Mouse (Mus musculus): ENCODE data around the gene Cmtm1.
"Not testable (repeated sequence)": the region's sequence is repeated elsewhere in the genome, so short reads cannot be mapped to it uniquely, and the experiment has no call there.

The Cmtm1 gene

DNA sequence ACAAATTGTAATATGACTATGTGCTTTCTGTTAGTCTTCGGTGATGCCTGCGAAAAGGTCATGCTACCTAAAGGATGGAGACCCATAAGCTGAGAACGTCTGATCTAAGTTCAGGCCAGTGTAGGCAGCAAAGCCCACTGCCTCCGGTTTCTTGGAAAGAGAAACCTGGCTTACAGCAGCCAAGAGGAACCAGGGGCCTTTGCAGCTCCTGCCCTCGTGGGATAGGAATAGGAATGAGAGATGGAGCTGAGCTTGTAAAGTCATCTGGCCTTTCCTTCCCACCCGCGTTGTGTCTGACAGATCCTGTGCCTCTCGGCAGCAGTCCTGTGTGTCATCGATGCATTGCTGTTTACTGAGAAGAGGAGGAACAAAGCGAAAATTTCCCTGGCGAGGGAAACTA is 11.3 kb upstream of the Cmtm1 start, which contains the start of gene Gm11020:
Gene Gm11020 (plus strand): TSS at position 301 of the 400 bp plus-strand sequence.
- DNase-seq (ENCODE audit: low read depth): not testable (repeated sequence)

DNA sequence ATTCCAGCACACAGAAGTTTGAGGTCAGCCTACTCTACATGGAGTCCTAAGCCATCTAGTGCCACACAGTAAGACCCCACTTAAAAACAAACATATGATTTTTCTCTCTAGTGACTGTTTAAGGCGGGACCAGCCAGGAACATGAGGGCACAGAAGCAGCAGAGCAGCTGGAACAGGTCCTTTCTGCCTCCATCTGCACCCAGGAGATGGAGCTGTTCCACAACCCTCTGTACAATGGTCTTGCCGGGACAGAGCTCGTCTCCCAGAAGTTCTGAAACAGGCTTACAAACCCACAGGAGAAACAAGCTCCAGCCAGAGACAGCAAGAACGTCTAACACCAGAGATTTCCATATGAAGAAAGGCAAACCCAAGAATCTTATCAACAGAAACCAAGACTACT is 3.4 kb upstream of the Cmtm1 start:
- DNase-seq (ENCODE audit: low read depth): no peak

DNA sequence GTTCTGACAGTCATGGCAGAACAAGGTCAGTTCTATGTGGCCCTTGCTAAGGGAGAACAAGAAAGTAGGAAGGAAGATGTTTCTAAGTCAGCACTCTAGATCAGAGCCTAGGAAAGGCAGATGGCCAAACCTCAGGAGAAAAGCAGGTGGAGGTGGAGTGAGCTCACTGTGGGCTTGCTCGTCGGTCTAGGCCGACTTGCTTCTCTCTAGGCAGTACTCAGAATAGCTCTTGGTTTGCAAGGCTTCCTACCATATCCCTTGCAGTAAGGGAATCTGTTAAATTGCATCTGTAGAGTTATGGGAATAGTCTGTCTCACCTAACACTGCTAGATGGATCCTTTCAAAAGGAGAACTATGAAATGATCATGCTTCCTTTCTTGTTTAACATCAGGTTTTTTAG is 2.1 kb upstream of the Cmtm1 start:
- not testable (repeated sequence) for DNase-seq (ENCODE audit: low read depth)

DNA sequence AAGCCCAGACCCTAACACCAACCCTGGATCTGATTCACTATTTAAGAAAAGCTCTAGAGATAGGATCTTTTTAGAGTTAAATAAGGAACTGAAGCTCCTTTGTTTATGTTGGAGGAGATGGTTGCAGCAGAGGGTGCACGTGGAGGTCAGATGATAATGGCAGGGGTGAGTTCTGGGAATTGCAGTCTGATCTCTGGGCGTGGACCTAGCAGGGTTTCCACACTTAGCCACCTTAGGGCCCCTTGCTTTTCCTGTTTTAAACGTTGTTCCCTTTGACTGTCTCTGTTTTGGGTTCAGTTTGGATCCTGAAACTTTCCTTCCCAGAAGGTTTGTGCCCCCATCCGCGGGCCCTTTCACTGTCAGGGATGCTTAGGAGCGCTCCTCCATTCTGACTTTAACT is 1.6 kb downstream of the Cmtm1 start:
- DNase-seq (ENCODE audit: low read depth): not testable (repeated sequence)

DNA sequence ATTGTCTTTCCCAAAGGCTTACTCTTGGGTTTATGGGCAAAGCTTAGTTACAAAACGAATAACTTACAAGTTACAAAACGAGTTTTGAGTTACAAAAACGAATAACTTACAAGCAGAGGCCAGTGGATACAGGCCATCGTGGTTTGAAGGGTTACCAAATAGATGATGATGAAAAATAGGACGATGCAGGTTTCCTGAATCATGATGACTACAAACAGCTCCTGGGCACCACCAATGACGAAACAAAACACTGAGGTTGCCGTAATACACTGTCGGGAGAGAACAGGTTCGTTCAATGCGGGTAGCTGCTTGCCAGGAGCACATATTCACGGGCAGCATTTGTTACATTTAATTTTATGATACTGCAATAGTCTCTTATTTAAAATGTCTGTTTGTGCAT is 5.0 kb downstream of the Cmtm1 start:
- no peak for DNase-seq (ENCODE audit: low read depth)

DNA sequence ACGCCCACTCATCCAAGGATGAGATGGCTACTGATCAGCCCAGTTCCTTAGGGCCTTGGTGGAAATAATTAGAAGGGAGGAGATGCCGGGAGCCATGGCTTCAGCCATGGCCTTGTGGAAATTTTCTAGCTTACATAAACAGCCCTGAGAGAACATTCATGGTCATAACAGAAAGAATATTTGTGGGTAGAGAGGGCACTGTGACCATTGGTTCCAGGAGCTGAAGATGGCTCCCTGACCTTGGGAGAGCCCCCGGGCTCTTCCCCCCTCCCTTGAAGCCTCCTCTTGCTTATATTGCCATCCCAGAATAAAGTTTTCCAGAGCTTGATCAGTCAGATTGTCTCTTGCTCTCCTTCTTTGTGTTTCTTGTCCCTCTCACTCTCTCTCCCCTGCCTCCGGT is 7.4 kb downstream of the Cmtm1 start:
- DNase-seq (ENCODE audit: low read depth): not testable (repeated sequence)

DNA sequence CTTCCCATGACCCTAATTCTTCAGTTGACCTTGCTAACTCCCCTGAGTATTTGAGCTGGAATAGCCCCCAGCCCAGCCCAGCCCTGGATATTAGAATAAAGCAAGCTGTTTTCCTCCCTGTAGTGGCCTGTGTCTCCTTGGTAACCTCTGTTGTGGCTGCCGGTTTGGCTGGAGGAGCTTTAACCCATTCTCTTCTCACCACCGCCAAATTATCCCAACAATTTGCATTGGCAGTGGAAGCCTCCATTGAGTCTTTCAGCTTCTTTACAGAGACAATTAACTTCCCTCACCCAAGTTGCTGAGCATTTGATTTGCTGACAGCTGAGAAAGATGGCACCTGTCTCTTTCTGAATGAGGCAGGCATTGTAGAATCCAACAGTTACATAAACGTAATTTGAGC is 8.4 kb downstream of the Cmtm1 start:
- DNase-seq (ENCODE audit: low read depth): not testable (repeated sequence)

DNA sequence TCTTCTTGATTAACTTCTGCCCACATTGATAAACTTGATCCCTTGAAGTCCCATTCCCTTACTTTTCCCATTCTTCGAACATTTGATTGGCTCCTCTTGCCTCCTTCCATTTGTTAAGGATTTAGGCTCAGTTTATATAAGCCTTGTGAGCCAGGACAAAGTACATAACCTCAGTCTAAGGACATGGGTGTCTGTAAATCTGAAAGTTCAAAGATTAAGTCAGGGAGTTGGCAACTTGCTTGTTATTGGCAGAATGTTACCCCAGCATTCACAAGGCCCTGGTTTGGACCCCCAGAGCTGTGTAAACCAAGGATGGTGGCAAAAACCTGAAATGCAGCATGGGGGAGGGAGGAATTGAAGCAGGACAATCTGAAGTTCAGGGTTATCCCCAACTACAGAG is 15.5 kb downstream of the Cmtm1 start:
- DNase-seq (ENCODE audit: low read depth): no peak

DNA sequence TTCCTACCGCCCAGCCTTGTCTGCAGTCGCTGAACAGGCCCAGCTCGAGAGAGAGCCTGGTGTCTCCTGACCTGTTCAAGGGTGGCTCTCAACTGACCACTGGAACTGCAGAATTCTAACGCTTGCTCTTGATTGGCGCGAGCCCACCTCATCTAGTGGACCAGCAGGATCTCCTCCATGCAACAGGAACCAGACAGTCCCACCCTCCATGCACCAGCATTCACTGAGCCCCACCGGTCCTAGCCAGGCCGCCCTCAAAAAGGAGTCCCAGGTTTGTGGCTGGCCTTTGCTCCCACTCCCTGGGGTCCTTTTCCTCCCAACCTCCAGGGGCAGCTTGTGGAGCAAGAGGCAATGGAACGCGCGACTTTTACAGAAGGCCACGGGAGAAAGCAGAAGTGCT is 16.9 kb downstream of the Cmtm1 start, which contains the start of gene Cmtm2a:
Gene Cmtm2a (minus strand): TSS at position 101 of the 400 bp plus-strand sequence.
- not testable (repeated sequence) for DNase-seq (ENCODE audit: low read depth)

DNA sequence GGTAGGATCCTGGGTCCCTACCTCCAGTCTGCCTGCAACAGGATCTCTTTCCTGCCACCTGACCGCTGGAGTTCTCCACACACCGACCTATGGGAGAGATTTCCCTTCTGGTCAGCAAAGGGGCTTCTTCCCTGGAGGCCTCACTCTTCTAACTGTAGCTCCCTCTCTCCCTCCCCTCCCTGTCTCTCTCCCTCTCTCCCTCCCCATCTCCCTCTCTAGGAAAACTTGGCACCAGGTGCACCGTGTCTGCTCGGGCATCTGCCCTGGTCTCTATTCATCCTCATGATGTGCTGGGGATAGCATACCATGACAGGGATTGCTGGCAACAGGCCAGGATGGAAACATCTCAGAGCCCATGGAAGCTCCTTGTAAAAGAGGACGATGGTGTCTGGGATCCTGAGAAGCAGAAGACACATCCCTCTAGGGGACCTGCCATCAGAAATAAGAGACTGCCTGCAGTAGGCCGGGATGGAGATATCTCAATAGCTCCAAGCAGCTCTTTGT is 41.0 kb downstream of the Cmtm1 start:
- no peak for DNase-seq (ENCODE audit: low read depth)

DNA sequence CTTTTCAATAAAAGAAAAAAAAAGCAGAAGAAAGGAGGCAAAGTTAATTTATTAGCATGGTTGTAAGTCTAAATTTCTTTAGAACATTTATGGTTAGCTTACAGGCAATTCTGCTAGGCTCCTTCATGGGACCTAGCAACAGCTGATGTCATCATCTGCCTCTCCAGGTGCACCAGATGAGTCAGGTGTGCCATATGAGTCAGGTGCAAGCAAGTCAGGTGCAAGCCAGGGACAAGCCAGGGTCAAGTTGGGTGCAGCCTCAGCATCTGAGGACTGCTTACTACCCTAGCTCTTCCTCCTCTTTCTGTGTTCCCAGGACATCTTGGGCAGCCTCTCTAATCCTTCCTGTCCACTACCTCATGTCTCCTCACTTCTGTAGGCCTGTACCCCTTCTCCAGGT is 41.6 kb downstream of the Cmtm1 start:
- no peak for DNase-seq (ENCODE audit: low read depth)

DNA sequence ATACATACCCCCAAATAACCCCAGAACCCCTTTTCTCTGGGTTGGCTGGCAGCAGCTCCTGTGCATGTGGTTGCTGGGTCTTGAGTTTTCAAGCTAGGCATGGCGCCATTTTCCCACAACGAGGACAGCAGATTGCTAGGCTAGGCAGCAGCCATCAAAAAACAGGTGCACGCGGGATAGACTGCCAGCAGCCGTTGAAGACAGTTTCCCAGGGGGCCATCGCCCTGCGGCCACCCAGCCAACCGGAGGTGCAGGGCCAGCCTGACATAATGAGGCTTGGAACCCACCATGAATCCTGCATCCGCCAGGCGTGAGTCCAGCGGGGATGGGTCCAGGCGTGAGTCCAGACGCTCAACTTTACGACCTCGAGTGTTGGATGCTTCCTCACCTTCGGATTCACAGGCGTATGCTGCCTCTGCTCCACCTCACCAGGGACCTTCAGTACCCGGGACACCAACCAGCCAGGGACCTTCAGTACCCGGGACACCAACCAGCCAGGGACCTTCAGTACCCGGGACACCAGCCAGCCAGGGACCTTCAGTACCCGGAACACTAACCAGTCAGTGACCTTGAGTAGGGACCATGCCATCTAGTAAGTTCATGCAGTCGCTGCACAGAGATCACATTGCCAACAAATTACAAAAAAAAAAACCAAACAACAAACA is 45.5 kb downstream of the Cmtm1 start:
- DNase-seq (ENCODE audit: low read depth): not testable (repeated sequence)

DNA sequence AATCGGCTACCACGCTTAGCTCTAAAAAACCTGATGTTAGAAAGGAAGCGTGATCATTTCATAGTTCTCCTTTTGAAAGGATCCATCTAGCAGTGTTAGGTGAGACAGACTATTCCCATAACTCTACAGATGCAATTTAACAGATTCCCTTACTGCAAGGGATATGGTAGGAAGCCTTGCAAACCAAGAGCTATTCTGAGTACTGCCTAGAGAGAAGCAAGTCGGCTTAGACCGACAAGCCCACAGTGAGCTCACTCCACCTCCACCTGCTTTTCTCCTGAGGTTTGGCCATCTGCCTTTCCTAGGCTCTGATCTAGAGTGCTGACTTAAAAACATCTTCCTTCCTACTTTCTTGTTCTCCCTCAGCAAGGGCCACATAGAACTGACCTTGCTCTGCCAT is 48.1 kb downstream of the Cmtm1 start:
- DNase-seq (ENCODE audit: low read depth): not testable (repeated sequence)

DNA sequence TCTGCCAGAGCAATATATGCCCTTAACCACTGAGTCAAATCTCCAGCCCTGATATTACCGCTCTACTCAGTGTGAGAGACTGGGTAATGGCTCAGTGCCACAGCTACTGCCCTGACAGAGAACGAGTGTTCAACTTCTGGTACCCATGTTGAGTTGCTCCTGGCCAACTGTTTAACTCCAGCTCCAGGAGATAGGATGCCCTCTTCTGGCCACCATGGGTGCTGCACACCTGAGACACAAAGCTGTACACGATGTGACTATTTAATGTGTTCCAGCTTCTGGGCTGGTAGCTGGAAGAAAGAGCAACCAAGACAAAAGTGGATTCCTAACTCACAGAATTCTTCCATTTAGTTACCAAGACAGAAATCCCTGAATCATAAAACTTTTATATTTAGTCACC is 56.9 kb downstream of the Cmtm1 start:
- DNase-seq (ENCODE audit: low read depth): peak; percentile 82

DNA sequence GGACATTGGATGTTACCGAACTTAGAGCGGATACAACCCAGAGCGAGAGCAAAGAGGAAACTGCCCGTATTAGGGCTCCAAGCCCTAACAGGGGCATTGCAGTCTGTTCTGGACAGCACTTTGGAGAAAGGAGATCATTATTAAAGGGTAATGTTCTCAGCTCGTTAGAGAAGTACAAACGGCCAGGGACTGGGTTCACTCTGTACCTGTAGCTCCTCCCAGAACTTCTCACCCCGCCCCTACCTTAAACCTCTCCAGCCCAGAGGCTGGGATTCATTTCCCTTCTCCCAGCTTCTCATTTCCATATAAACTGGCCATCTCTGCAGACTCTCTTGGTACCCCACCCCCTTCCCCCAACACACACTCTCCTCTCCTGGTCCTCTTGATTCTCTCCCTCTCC is 58.5 kb downstream of the Cmtm1 start:
- no peak for DNase-seq (ENCODE audit: low read depth)

DNA sequence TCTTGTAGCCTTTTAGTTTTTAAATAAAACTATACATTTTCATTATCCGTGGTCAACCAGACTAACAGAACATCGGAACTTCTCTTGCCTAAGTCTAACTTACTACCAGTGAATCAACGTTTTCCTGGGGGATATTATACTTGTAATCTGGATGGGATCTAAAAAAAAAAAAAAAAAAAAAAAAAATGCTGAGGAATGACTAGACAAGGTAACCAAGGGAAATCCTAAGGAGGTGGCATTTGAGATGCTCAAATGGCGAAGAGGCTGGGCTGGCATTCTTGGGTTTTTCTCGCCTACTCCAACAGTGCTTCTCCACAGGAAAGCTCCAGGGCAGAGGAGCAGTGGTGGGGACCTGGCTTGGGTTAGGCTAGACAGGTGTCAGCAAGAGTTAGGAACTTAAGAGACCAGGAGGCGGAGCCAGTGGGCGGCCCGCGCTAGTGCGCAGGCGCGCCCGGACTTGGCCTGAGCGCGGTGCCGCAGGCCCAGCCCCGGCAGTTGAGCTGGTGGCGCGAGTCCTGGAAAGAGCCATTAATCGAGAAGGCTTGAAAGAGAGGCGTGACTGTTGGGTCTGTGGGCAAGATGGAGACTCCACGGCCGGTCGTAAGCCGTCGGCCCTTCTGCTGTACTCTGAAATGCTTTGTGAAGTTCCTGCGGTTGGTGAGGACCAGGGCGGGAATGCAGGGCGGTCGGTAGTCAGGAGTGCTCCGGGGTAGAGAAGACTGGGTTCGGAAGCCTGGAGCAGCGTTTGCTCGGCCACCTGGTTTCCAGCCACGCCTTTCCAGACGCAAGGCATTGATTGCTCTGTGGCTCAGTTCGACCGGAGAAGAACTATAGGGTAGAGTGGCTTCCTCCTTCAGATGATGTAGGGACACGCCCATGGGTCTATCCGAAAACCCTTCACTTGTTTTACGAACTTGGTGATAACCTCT is 59.2 kb downstream of the Cmtm1 start, which contains the start of gene Cklf:
Gene Cklf (plus strand): TSS at position 423 of the 929 bp plus-strand sequence.
- DNase-seq (ENCODE audit: low read depth): peak; percentile 93

DNA sequence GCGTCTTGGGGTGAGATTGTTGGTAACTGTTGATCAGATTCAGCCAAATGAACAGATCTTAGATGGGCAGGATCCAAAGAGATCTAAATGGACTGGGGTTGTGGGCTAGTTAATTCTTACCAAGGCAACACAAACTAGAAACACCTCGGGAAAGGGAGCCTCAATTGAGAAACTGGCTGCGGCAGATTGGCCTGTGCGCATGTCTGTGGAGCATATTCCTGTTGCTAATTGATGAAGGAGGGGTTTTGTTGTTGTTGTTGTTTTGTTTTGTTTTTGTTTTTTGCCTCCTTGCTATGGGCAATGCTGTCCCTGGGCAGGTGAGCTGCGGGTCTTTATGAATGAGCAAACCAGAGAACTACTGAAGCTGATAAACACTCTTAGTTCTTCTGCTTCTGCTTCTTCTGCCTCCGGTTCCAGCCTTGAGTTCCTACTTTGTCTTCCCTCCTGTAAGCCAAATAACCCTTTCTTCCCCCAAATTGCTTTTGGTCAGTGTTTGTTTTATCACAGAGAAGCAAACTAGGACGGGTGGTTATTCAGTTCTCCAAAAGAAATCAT is 60.4 kb downstream of the Cmtm1 start:
- DNase-seq (ENCODE audit: low read depth): peak; percentile 11

DNA sequence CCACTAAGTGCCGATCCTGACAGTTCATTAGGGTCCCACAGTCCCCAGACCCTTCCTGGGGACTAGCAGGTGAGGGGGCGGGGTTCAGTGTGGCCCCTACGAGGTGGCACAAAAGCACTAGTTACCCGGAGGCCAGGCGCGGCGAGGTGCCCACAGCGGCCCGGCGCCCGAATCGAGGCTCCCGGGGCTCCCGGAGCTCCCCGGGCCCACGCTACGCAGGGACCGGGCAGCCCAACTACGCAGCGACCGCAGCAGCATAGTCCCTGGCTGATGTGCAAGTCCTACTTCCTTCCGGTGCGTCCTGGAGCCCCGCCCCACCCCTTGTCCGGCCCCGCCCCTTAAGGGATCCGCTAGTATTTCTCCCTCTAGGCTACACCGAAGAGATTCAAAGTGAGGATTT is 61.7 kb downstream of the Cmtm1 start, which contains the start of gene Tk2:
Gene Tk2 (minus strand): TSS at position 283 of the 400 bp plus-strand sequence.
- DNase-seq (ENCODE audit: low read depth): peak; percentile 92

DNA sequence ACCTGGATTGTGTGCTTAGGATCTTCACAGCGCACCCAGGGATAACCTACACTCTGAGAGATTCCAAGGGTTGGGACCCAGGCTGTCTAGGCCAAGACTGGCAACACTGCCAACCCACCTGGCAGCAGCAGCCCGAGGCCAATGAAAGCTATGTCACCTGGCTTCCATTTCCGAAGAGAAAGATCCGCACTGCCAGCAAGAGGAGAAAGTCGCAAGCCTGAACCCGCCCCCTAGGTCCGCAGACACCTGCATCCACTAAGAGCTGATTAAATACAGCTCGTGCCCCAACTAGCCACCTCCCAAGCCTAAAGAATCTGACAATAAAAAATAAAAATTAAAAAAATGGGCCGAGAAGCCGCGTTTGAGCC is 62.1 kb downstream of the Cmtm1 start:
- peak; percentile 76 for DNase-seq (ENCODE audit: low read depth)

DNA sequence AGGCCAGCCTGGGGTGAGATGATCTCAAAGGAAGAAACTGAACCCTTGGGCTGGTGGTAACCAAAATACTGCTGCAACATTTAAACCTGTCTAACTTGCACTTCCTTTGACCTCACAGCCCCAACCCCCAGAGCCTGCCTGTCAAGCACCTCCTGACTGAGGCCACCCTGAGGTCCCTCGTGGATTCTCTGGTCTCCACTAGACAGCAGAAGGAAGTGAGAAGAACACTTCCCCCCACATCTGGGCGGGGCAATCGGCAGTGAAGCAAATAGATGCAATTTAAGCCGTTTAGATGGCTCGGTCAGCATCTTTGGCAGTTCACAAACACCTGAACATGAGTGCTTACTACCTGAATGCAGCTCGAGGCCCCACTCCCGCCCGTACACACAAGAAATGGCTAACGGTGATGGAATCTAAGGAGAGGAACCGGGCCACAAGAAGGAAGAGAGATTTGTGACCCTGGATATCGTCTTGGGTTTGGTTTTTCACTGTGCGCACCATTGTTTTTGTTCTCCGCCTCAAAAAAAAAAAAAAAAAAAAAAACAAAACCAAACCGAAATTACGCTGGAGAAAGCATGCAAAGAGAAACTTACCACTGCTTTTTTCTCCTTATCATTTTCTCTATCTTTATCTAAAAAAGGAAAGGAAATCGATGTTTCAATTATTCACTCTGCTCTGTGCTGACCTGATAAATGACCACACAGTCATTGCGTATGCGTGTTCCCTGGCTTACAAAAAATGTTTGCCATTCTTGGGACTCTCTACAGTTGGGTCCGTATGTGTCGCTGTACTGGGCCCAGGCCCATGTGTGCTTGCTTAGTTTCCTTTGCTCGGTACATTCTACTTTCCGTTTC is 62.7 kb downstream of the Cmtm1 start:
- DNase-seq (ENCODE audit: low read depth): peak; percentile 92

DNA sequence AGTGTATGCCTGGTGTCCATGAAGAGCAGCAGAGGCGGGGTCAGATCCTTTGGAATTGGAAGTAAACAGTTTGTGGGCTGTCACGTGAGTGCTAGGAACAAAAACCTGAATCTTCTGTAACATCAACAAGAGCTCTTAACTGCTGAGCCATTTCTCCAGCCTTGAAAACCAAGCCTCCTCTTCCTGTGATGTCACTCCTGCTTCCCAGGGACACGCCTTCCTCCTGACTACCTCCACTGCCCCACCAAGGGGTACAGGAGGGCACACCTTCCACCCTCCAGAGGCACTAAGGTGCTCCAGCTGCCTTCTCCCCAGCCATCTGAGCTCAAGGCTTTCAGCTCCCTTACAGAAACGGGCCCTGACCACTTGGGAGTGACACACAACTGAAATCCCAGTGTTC is 63.3 kb downstream of the Cmtm1 start:
- no peak for DNase-seq (ENCODE audit: low read depth)
